Mouse (Mus musculus): ENCODE measurements around the gene Dab1.
A peak's percentile ranks its signal among the peaks of the same experiment; 100 is the strongest.

The Dab1 gene

GRCm38 (mm10) chr4:104113209-104114005, 494.2 kb downstream of the Dab1 start:
- no peak for DNase-seq (ENCODE audit: low read depth)

GRCm38 (mm10) chr4:104114006-104114361, 494.8 kb downstream of the Dab1 start:
- no peak for DNase-seq (ENCODE audit: low read depth)

DNA sequence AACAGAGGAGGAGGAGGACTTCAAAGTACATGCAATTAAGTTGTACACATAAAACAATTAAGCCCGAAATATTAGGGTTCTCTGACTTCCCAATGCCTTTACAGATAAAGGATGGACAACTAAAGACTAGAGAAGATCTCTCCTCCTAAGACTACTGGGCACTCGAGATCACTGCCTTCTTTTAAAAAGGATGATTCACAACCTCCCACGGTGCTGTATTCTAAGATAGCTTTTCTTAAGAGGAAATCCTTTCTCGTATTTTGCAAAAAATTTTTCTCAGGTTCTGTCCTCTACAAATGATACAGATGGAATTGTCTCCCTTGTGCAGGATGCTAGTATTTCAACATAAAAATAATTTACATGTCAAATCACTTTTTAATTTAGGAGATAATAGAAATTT, 500.9 kb downstream of the Dab1 start:
- DNase-seq (ENCODE audit: low read depth) = no peak

DNA sequence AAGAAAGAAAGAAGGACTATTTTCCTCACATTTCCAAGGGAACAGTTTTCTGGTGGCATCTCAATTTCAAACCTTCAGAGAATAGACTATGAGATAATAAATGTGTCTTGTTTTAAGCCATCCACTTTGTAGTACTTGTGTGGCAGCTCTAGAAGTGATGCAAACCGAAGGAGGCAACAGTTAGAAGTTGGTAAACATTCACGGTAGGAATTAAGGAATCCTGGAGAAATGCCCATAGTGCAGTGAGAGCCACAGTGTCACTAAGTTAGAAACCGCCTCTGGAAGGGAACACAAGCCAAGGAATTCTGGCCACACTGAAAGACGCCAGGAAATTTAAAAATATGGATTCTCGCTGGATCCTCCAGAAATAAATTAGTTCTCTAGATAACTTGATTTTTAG, 502.8 kb downstream of the Dab1 start:
- DNase-seq (ENCODE audit: low read depth) = no peak

DNA sequence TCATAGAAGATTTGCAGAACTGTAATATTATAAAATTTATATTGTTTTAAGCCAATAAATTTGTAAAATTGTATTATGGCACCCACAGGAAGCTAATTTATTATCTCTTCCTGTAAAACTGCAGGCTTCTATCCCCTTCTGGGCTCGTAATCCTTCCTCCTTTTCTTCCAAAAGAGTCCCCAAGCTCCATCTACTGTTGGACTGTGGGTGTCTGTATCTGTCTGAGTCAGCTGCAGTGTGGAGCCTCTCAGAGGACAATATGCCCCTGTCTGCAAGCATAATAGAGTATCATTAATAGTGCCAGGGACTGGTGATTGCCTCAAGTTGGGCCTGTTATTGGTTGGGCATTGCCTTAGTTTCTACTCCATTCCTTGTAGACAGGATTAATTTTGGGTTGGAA, 503.2 kb downstream of the Dab1 start:
- DNase-seq (ENCODE audit: low read depth) = no peak

DNA sequence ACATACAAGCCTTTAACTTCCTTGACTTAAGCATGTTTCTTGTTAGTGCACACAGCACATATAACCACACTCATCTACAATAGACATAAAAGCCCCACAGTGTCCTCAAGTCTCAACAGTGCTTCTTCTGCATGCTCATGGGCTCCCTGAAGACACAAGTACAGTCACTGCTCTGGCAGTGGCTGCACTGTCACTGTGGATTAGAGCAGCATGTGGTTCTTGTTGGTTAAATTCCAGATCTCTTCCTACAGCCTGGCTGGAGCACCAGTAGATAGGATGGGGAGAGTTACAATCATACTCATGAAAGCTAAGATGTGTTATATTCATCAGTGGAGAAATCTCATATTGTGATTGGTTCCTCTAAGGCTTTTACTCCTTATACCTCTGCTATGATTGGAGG, 534.5 kb downstream of the Dab1 start:
- DNase-seq (ENCODE audit: low read depth) = no peak

- no peak for DNase-seq (ENCODE audit: low read depth)
These were observed 558.9 kb downstream of the Dab1 start for GRCm38 (mm10) chr4:104178067-104178466.

- DNase-seq (ENCODE audit: low read depth) = no peak
These were observed 567.2 kb downstream of the Dab1 start for GRCm38 (mm10) chr4:104186311-104186710.

GRCm38 (mm10) chr4:104198635-104199034, 579.5 kb downstream of the Dab1 start:
- no peak for DNase-seq (ENCODE audit: low read depth)

- no peak for DNase-seq (ENCODE audit: low read depth)
These were observed 582.5 kb downstream of the Dab1 start for GRCm38 (mm10) chr4:104201686-104202085.

- DNase-seq (ENCODE audit: low read depth) = no peak
These were observed 584.9 kb downstream of the Dab1 start for GRCm38 (mm10) chr4:104204047-104204446.

DNA sequence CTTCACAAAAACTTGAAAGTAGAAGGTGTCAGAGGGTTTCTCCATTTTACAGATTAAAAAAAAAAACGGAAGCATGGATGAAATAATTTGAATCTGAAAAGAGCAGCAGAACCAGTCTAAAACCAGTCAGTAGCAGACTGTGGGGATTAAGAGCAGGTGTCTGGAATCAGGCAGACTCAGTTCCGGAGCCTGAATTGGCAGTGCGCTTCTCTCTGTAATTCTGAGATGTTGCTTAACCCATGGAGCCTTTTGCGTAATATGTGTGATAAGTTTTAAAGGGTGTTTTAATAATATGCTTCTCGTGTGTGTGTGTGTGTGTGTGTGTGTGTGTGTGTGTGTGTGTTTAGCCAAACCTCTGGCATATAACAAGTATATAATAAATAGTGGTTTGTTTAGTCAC, 587.5 kb downstream of the Dab1 start:
- DNase-seq (ENCODE audit: low read depth) = no peak

- DNase-seq (ENCODE audit: low read depth) = peak; percentile 22
These were observed 589.9 kb downstream of the Dab1 start for GRCm38 (mm10) chr4:104209081-104209480.

- DNase-seq (ENCODE audit: low read depth) = no peak
These were observed 591.6 kb downstream of the Dab1 start for GRCm38 (mm10) chr4:104210796-104211195.

- no peak for DNase-seq (ENCODE audit: low read depth)
These were observed 592.6 kb downstream of the Dab1 start for GRCm38 (mm10) chr4:104211531-104212455.

GRCm38 (mm10) chr4:104214724-104215123, 595.6 kb downstream of the Dab1 start:
- no peak for DNase-seq (ENCODE audit: low read depth)

GRCm38 (mm10) chr4:104217336-104217735, 598.2 kb downstream of the Dab1 start:
- DNase-seq (ENCODE audit: low read depth) = no peak

DNA sequence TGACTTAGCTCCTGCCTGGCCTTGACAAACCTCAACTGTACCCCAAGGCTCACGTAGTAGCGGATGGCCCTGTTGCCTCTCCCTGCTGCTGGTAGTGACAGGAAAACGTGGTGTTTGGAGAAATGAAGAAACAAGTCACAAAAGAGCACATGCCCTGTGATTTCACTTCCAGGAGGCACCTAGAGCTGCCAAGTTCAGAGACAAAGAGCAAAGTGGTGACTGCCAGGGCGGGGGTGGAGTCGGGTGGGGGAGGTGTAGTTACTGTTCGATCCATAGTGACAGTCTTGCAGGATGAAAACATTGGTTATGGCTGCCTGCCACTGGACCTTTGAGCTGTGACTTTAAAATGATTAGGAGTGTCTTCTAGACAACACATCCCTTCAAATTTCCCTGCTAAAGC, 599.6 kb downstream of the Dab1 start:
- no peak for DNase-seq (ENCODE audit: low read depth)

DNA sequence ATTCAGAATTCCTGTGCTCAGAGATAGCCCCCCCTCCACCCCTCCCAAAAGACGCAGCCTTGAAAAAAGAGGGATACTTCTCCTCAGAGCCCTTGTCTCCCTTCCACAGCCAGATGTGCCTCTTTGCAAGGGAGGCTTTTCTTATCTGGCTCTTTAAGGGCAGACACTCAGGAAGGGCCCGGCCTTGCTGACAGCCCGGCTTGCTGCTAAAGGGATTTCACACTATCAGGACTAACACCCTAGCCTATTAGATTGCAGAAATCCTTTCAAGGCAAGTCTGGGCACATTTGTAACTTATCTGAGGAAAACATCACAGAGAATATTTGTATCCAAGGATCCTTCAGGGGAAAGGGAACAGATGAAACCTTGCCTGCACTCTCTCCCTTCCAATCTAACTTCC, 600.9 kb downstream of the Dab1 start:
- no peak for DNase-seq (ENCODE audit: low read depth)

GRCm38 (mm10) chr4:104229296-104229695, 610.1 kb downstream of the Dab1 start:
- DNase-seq (ENCODE audit: low read depth) = no peak

- DNase-seq (ENCODE audit: low read depth) = no peak
These were observed 627.3 kb downstream of the Dab1 start for GRCm38 (mm10) chr4:104246506-104246905.

DNA sequence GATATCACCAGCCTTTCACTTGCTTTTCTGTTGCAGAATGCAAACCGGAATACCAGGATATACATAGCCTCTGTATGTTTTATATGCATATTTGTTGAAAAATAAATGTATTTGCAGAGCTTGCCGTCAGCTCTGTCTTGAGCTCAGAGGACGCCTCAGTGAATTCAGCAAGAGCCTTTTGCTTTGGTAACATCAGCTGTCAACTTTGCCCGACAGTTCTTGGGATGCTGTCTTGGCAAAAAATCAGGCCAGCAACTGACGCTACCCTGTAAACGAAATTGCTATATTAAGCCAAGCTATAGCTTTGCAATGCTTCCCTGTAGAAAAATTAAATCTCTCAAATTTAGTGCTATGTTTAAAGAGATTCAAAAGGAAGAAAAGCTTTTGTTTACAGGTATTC, 630.3 kb downstream of the Dab1 start:
- DNase-seq (ENCODE audit: low read depth) = no peak

- DNase-seq (ENCODE audit: low read depth) = no peak
These were observed 638.6 kb downstream of the Dab1 start for GRCm38 (mm10) chr4:104257776-104258175.

Data from NIH3T3 (cell line).